Mouse (Mus musculus) bone marrow, adult 2 months (tissue): ENCODE measurements around the gene Ttf2.

Source experiments
- CTCF ChIP-seq: fragments of 200-500 bp; IDR thresholded peaks from 2 replicates; pipeline ENCODE4 v1.5.1; 2011; ENCODE audit warnings: low read length, control low read depth; ENCODE audit not compliant: control insufficient read depth, insufficient read depth
- POLR2A ChIP-seq: fragments of 200-500 bp; IDR thresholded peaks from 2 replicates; pipeline ENCODE4 v1.6.1; 2011; ENCODE audit warnings: low read depth, mild to moderate bottlenecking, control low read depth, low read length, borderline replicate concordance; ENCODE audit not compliant: control insufficient read depth

GRCm38 (mm10) chr3:100936201-100936600, 33.3 kb downstream of the Ttf2 start:
- TF ChIP-seq CTCF (no peak), POLR2A (no peak)
